Mouse (Mus musculus): ENCODE results near the gene Sbk1.

GRCm38 (mm10) chr7:126249146-126249545, 23.3 kb upstream of the Sbk1 start:
- no peak for TF ChIP-seq CTCF (IDR thresholded peaks at IDR 0.05; ENCODE audit: borderline replicate concordance, extremely low read depth, insufficient read depth, insufficient read length)
- no peak for TF ChIP-seq POLR2A (IDR thresholded peaks at IDR 0.05; ENCODE audit: borderline replicate concordance, extremely low read depth, insufficient read depth, insufficient read length, poor library complexity, severe bottlenecking)

All from brain, embryonic 14.5 days (tissue).